Mouse (Mus musculus) kidney, adult 2 months (tissue): ENCODE results near the gene Slc7a11.

Source experiments
- CTCF ChIP-seq: fragments of 200-500 bp; conservative IDR thresholded peaks from 2 replicates; pipeline ENCODE4 v1.5.1; 2011; ENCODE audit warnings: low read depth, mild to moderate bottlenecking, control low read depth, low read length, moderate library complexity, mixed read lengths; ENCODE audit not compliant: insufficient read depth, insufficient read length
- POLR2A ChIP-seq: fragments of 200-500 bp; IDR thresholded peaks from one replicate; pipeline ENCODE4 v1.6.1; 2011; ENCODE audit warnings: low read depth, low read length, control low read depth

DNA sequence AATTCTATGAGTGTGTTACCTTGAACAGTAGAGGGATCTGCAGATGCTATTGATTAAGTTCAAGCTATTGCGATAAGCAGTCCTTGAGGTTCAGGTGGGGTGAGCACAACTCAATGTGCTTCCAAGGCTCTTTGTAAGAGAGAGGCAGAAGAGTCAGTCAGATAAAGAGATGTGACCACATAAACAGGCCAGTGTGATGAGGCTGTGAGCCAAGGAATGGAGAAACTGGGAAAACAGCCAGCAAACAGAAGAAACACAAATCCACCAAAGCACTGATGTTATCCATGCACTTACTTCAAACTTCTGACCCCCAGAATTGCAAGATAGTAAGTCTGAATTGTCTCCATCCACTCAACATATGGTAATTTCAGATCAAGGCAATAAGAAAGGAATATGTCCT, 99.0 kb downstream of the Slc7a11 start:
- TF ChIP-seq POLR2A (no peak), CTCF (no peak)
